Mouse (Mus musculus): ENCODE measurements around the gene Ddx31. TPM values are rescaled to one million over a fixed set of nuclear protein-coding genes. Genes with fewer than 3 reads are reported as not detected.

The Ddx31 gene
- total RNA-seq, 2 experiments from 2014 or later = 7.7 to 9.0 TPM

GRCm38 (mm10) chr2:28863857-28864256, 23.7 kb downstream of the Ddx31 start:
- no peak for DNase-seq

DNA sequence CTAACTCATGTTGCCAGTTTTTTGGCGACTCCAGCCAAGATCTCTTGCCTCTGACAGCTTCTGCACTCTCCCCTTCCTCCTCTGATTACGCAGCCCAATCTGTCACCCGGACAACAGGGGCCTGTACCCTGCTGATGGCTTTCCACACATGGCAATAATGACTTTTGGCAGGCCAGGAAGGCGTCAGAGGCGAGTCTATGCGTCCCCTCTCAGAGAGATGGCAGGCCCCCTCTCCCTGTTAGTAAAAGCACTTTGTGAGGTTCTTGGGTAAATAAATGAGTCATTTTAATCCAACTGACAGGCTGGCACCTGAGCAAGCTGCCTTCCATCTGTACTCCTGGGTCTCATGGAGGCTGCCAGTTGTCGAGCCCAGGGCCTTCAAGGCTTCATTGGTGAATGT, 27.3 kb downstream of the Ddx31 start:
- peak; percentile 7 to 9 for DNase-seq

- no peak for DNase-seq
Measured at GRCm38 (mm10) chr2:28875554-28875953, 35.3 kb downstream of the Ddx31 start.

- DNase-seq = no peak
Measured at GRCm38 (mm10) chr2:28881275-28881674, 41.1 kb downstream of the Ddx31 start.

GRCm38 (mm10) chr2:28882047-28882446, 41.8 kb downstream of the Ddx31 start:
- no peak for DNase-seq

GRCm38 (mm10) chr2:28882826-28883485, 42.8 kb downstream of the Ddx31 start:
- no peak for DNase-seq

DNA sequence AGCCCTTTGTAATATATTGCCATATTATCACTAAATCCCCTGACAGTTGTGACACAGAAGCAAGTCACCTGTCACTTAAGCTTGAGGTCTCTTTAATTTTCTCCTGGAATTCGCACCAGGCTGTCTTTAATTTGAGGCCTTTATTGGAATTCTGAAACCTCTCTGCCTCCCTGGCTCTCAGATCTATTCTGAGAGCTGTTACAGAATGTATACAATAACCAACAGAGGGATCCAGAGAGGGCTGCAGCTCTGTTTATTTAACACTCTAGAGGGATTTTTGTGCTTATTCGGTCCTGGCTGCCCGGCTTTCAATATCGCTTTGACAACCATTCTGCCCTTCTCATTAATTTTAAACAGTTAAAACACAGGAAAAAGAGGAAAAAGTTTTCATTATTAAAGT, 44.7 kb downstream of the Ddx31 start:
- DNase-seq = no peak

GRCm38 (mm10) chr2:28892796-28893195, 52.6 kb downstream of the Ddx31 start:
- no peak for DNase-seq

DNA sequence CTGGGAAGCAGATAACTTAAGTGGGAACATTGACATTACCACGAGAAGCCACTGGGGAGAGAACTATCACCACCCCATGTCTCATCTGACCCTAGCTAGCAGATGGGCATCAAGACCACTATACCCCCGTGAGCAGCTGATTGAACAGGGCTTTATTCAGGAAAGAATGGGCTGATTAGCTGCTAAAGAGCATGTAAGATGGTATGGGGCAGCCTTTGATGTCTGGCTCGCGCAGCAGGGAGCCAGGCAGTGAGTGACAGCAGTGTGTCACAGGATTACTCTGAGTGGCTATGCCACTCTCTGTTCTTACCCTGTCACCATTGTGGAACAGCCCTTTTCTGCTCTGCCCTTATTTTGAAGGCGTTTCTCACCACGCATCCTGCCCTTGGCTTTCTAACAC, 53.3 kb downstream of the Ddx31 start:
- no peak for DNase-seq

- no peak for DNase-seq
Measured at GRCm38 (mm10) chr2:28895876-28896275, 55.7 kb downstream of the Ddx31 start.

DNA sequence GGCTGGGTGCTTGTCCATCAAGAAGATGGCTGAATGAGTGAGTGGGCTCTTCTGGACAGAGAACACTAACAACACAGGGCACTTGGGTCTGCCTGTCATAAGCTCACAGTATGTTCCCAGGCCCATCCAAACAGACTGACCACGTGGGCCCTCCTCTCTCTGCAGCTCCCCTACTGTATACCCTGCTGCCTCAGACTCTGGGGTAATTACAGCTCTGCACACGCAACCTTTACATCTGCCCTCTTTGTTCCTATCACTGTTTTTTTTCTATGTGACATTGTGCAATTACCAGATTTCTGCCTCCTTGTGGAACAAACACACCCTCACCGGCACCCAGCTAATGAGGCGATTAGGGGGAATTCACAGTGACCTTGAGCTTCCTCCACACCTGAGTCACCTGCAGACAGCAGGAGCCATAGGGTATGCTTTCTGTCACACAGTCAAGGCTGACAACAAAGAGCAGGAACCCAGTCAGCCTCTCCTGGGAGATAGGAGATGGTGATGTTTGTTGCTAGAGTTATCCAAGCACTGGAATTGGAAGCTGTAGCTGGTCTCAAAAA, 57.2 kb downstream of the Ddx31 start:
- DNase-seq = no peak

- DNase-seq = no peak
Measured at GRCm38 (mm10) chr2:28902291-28902690, 62.1 kb downstream of the Ddx31 start.

DNA sequence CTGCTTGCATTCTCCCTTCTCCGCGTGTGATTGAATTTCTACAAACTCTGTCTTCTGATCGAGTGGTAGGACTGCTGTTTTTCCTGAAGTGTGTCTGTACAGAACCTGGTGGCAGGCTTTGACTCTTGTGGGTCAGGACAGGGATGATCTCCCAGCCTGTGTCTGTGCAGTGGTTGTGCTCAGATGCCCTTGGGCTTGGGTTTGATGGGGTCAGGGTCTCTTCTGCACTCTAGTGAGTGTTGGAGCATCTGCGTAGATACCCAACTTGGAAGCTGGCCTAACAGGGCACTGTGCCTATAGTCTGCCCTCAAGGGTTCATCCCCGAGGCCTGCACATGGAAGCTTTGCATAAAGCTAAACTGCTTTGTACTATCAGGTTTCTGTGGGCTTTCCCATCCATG, 63.7 kb downstream of the Ddx31 start:
- DNase-seq = no peak

GRCm38 (mm10) chr2:28904786-28905185, 64.6 kb downstream of the Ddx31 start:
- DNase-seq = no peak

DNA sequence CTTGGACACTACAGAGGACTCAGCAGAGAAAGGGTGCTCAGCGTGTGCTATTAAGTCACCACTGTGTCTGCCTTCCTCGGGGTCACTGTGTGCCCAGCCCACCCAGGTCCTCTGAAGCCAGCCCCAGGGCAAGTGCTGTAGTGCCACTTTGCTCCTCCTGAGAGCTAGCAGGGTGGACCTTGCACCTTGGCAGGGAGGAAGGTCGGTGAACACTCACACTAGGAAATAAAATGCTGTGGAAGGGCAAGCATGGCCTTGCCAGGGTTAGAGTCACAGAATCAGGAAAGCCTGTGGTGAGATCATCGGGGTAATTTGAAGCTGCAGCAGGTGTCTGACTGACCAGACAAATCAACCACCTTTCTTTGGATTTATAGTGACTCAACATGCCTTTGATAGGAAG, 65.4 kb downstream of the Ddx31 start:
- no peak for DNase-seq

DNA sequence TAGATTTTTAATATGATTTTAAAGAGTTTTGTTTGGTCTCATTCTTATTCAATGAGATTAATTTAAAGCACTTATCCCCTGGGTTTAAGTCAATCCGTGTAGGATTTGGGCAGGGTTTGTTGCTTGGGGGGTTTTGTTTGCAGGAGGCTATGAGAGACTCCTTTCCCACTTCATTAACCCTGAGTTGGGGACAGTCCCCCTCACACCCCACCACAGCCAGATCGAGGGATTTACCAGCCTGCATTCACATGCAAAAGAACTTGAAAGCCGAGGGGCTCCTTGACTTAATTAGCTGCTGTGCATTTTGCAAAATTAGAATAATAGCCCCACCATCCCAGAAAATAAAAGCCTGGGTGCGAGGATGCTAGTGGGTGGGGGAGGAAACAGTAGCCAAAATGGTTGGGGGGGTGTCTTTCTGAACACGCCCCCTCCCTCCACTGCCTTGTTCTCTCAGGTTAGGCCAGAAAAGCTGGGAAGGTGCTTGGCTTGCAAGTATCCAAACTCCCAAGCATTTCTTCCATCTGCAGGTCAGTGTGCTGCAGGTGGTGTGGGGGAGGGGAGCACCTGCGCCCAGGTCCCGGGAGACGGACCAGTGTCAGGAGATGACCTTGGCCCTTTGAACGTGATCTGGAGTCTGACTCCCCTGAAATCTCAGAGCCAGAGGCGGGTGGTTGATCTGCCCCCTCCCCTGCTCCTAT, 67.6 kb downstream of the Ddx31 start:
- DNase-seq = no peak

GRCm38 (mm10) chr2:28908389-28909153, 68.4 kb downstream of the Ddx31 start:
- DNase-seq = no peak

GRCm38 (mm10) chr2:28909186-28909817, 69.1 kb downstream of the Ddx31 start:
- no peak for DNase-seq

DNA sequence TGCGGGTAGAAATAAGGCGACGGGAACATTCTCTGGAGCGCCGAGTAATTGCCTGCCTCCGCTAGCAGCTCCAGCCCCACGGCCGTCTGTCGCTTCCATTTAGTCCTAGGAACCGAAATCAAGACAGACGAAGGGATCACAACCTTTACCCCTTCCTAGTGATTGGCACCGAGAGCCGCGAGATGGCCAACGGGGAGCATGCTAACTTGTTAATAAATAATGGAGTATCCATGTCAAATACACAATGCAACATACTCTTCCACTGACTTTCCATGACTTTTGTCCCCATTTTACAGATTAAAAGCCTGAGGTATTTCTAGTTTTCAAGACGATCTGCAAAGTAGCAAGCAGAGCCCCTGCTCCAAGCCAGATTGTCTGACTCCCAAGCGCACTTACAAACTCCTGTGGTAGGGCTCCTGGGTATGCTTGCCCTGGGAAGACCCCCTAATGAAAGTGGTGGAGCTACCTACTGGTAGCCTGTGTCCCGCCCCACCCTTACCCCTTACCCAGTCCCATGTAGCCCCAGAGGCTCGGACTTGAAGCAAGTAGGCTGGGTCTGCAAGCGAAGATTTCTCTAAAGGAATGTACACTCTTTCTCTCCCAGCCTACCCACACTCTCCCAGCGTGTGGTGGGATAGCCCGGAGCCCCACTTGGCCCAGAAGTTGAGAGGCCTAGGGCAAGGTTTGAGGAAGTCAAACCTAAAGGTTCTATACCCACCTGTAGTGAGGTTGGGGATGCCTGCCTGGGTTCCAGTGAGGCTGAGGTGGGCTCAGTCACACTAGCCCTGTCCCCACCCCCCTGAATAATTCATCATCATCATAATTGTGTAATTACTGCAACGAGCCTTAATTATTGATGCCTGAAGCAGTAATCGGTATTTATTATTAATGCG, 69.9 kb downstream of the Ddx31 start:
- no peak for DNase-seq

- no peak for DNase-seq
Measured at GRCm38 (mm10) chr2:28910877-28911276, 70.7 kb downstream of the Ddx31 start.

DNA sequence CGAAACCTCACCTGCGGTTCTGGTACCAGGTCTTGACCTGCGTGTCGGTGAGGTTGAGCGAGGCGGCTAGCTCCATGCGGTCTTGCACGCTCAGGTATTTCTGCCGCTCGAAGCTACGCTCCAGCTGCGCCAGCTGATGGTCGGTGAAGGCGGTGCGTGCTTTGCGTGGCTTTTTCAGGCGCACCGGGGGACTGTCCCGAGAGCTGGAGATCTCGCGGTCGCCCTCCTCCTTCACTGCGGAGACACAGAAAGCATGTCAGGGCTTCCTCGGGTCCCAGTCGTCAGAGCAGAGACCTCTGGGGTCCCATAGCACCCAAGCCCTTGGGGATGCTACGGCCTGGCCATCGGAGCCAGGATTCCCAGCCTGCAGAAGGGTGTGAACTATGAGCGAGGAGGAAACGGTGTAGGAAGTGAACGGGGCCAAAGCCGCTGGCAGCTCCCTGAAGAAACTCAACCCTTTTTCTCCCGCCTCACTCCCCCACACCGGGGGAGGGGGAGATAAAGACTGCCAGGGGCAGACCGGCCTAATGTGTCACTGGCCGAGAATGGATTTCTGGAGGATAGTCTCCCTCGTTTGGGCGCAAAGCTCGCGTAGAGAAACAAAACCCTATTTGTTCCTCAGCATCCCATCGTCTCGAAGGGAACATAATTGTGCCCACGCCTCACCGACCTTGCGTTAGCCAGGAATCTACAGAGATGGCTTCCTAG, 71.3 kb downstream of the Ddx31 start:
- DNase-seq = no peak

Measured in layer of hippocampus, postnatal 36 days (tissue).